Mouse (Mus musculus): ENCODE data around the gene Cntn1. TPM values are rescaled to one million over a fixed set of nuclear protein-coding genes. Genes with fewer than 3 reads are reported as not detected.

Gene Cntn1
- polyA plus RNA-seq (2015; fragmentation: Nextera tagmentation; extraction: Ambion mirVana), result 16.7 and 17.1 TPM in 2 replicates

GRCm38 (mm10) chr15:92050996-92051352 lies at the start of gene Cntn1:
TSS of gene Cntn1 (plus strand) at chr15:92051165.
- peak within 1 kb of the TSS; percentile 77 for H3K27ac ChIP-seq
- H3K4me1 ChIP-seq (replicated peaks), result peaks cover 12% of the 10 kb centered on the region; the same call in 1 of the 2 replicates
- peak within 1 kb of the TSS; percentile 64 for H3K4me3 ChIP-seq (replicated peaks)
- H3K27me3 ChIP-seq, result peaks cover 5% of the 10 kb centered on the region; the same call in 1 of the 2 replicates
- no peaks in the 10 kb centered on the region for H3K9me3 ChIP-seq
- H3K36me3 ChIP-seq, result no peaks in the 10 kb centered on the region
- H3K9ac ChIP-seq (replicated peaks), result peak within 1 kb of the TSS; percentile 76
- ATAC-seq, result peak; percentile 99
- 1% methylated on average over 17 of the region's 17 CpGs for WGBS
- peak within 1 kb of the TSS; percentile 96 for H3K4me2 ChIP-seq (replicated peaks)

DNA sequence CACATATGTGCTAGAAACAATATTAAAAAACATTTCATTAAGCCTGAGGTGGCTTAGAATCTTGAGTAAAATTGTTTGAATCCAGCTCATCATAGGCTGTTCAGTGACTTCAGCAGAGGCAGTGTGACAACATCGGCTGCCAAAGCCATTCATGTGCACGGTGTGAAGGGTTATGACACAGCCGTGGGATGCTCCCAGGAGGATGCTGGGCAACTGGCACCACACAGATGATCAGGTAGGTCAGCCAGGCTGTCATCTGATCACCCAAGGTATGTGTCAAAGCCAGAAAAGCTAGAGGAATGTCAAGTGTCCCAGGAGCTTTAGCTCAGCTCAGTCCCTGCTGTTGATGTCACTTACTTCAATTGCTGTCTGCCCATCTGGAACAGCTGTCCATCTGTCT lies 49.5 kb upstream of the Cntn1 start:
- no peaks in the 10 kb centered on the region for H3K4me1 ChIP-seq (replicated peaks)
- H3K4me3 ChIP-seq (replicated peaks), result no peak overlapping the region
- H3K27me3 ChIP-seq, result no peaks in the 10 kb centered on the region
- H3K4me2 ChIP-seq (replicated peaks), result no peak overlapping the region
- H3K27ac ChIP-seq, result no peak overlapping the region
- WGBS, result 89% methylated on average over 3 of the region's 3 CpGs
- no peaks in the 10 kb centered on the region for H3K9me3 ChIP-seq
- H3K9ac ChIP-seq (replicated peaks), result no peak overlapping the region
- H3K36me3 ChIP-seq, result no peaks in the 10 kb centered on the region
- no peak for ATAC-seq

- H3K4me3 ChIP-seq (replicated peaks), result no peak overlapping the region
- no peak overlapping the region for H3K27ac ChIP-seq
- 91% methylated on average over 8 of the region's 8 CpGs for WGBS
- ATAC-seq, result no peak
- no peaks in the 10 kb centered on the region for H3K9me3 ChIP-seq
- H3K27me3 ChIP-seq, result no peaks in the 10 kb centered on the region
- H3K4me2 ChIP-seq (replicated peaks), result no peak overlapping the region
- no peaks in the 10 kb centered on the region for H3K4me1 ChIP-seq (replicated peaks)
- no peaks in the 10 kb centered on the region for H3K36me3 ChIP-seq
- no peak overlapping the region for H3K9ac ChIP-seq (replicated peaks)
Measured at GRCm38 (mm10) chr15:92012165-92013083, 38.5 kb upstream of the Cntn1 start.

- Histone ChIP-seq H3K4me1 (replicated peaks) (no peaks in the 10 kb centered on the region), H3K4me2 (replicated peaks) (no peak overlapping the region), H3K27ac (no peak overlapping the region), H3K36me3 (no peaks in the 10 kb centered on the region), H3K9me3 (peaks cover 5% of the 10 kb centered on the region; the same call in 1 of the 2 replicates), H3K9ac (replicated peaks) (no peak overlapping the region), H3K4me3 (replicated peaks) (no peak overlapping the region), H3K27me3 (no peaks in the 10 kb centered on the region)
- 97% methylated on average over 1 of the region's 1 CpGs for WGBS
- no peak for ATAC-seq
Measured at GRCm38 (mm10) chr15:92034111-92034510, 16.9 kb upstream of the Cntn1 start.

GRCm38 (mm10) chr15:92042538-92042937 lies 8.4 kb upstream of the Cntn1 start:
- WGBS, result 94% methylated on average over 5 of the region's 5 CpGs
- ATAC-seq, result no peak

DNA sequence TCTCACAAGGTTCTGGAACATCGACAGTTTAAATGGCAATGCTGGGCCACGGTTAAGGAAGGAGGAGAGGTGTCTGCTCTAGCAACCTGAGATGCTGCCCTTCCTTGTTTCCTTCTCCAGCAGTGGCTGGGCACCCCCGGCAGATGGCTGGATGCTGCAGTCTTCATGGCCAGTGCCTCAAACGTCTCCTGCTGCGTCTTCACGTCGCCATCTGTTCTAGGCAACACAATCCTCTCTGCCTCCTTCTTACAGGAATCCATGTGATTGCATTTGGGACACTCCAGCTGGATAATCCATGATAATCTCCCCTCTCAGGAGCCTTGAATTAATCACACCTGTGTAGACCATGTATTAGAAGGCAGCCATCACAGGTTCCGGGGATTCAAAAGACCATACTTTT lies 4.9 kb upstream of the Cntn1 start:
- H3K4me2 ChIP-seq (replicated peaks), result no peak overlapping the region
- 88% methylated on average over 8 of the region's 8 CpGs for WGBS
- ATAC-seq, result no peak
- H3K4me1 ChIP-seq (replicated peaks), result no peaks in the 10 kb centered on the region; the same call in 1 of the 2 replicates
- peaks cover 5% of the 10 kb centered on the region; the same call in 1 of the 2 replicates for H3K27me3 ChIP-seq
- no peaks in the 10 kb centered on the region for H3K9me3 ChIP-seq
- no peak overlapping the region for H3K27ac ChIP-seq
- no peak overlapping the region for H3K4me3 ChIP-seq (replicated peaks)
- no peak overlapping the region for H3K9ac ChIP-seq (replicated peaks)
- H3K36me3 ChIP-seq, result no peaks in the 10 kb centered on the region

More at GRCm38 (mm10) chr15:92042538-92042937, 8.4 kb upstream of the Cntn1 start:
- H3K27ac ChIP-seq, result no peak overlapping the region
- H3K4me1 ChIP-seq (replicated peaks), result no peaks in the 10 kb centered on the region
- H3K9ac ChIP-seq (replicated peaks), result no peak overlapping the region
- H3K36me3 ChIP-seq, result no peaks in the 10 kb centered on the region
- no peak overlapping the region for H3K4me3 ChIP-seq (replicated peaks)
- no peak overlapping the region for H3K4me2 ChIP-seq (replicated peaks)
- no peaks in the 10 kb centered on the region for H3K27me3 ChIP-seq
- no peaks in the 10 kb centered on the region for H3K9me3 ChIP-seq

GRCm38 (mm10) chr15:92048031-92048430 lies 2.9 kb upstream of the Cntn1 start:
- Histone ChIP-seq H3K36me3 (no peaks in the 10 kb centered on the region), H3K4me2 (replicated peaks) (no peak overlapping the region), H3K4me1 (replicated peaks) (peaks cover 12% of the 10 kb centered on the region; the same call in 1 of the 2 replicates), H3K27ac (no peak overlapping the region), H3K4me3 (replicated peaks) (no peak overlapping the region), H3K27me3 (peaks cover 5% of the 10 kb centered on the region; the same call in 1 of the 2 replicates), H3K9me3 (no peaks in the 10 kb centered on the region), H3K9ac (replicated peaks) (no peak overlapping the region)
- no peak for ATAC-seq
- WGBS, result 76% methylated on average over 4 of the region's 4 CpGs

DNA sequence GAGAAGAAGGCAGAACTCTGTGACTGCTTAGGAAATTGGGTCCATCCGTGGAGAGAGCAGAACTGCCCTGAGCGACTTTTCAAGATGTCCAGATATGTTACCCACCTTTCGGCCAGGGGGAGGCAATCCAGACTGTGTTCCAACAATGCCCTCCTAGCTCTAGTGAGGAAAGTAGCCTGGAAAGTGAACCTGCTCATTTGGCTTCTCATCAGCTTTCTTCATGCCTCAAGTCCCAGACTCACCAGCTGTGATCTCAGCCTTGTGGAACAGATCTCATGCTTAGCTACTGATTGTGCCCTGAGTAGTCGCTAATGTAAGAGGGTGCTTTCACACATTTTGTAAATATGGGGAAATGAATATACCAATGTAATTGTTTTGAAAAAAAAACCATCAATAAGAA lies 2.4 kb upstream of the Cntn1 start:
- Histone ChIP-seq H3K36me3 (no peaks in the 10 kb centered on the region), H3K27ac (no peak overlapping the region), H3K27me3 (peaks cover 5% of the 10 kb centered on the region; the same call in 1 of the 2 replicates), H3K9me3 (no peaks in the 10 kb centered on the region), H3K4me1 (replicated peaks) (peaks cover 12% of the 10 kb centered on the region; the same call in 1 of the 2 replicates), H3K9ac (replicated peaks) (no peak overlapping the region), H3K4me2 (replicated peaks) (no peak overlapping the region), H3K4me3 (replicated peaks) (no peak overlapping the region)
- WGBS, result 80% methylated on average over 4 of the region's 4 CpGs
- no peak for ATAC-seq

GRCm38 (mm10) chr15:92051353-92052132 lies 578 bp downstream of the Cntn1 start:
- peak overlapping the region; percentile 76 for H3K9ac ChIP-seq (replicated peaks)
- WGBS, result under 1% methylated on average over 35 of the region's 35 CpGs
- peak overlapping the region; percentile 64 for H3K4me3 ChIP-seq (replicated peaks)
- H3K27ac ChIP-seq, result peak overlapping the region; percentile 77
- peaks cover 12% of the 10 kb centered on the region; the same call in 1 of the 2 replicates for H3K4me1 ChIP-seq (replicated peaks)
- peak overlapping the region; percentile 96 for H3K4me2 ChIP-seq (replicated peaks)
- peak; percentile 82 for ATAC-seq
- no peaks in the 10 kb centered on the region for H3K36me3 ChIP-seq
- H3K27me3 ChIP-seq, result peaks cover 5% of the 10 kb centered on the region; the same call in 1 of the 2 replicates
- no peaks in the 10 kb centered on the region for H3K9me3 ChIP-seq

DNA sequence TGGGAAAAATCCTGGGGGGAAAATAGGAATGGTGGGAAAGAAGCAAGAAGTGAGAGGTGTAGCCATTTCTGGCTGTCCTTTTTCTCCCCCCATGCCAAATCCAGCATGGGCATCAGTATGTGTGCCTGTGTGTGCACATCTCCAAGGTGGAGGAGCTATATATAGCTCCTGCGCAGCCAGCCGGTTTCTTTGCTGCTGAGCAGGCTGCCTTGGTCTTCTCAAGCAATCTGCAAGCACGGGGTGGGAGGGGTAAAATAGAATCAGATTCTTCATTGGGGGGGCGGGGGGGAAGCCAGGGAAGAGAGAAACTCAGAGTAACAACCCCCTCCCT lies 1.1 kb downstream of the Cntn1 start:
- Histone ChIP-seq H3K4me2 (replicated peaks) (peak overlapping the region; percentile 96), H3K9ac (replicated peaks) (peak overlapping the region; percentile 76), H3K4me1 (replicated peaks) (peaks cover 12% of the 10 kb centered on the region; the same call in 1 of the 2 replicates), H3K27ac (peak overlapping the region; percentile 77), H3K27me3 (peaks cover 5% of the 10 kb centered on the region; the same call in 1 of the 2 replicates), H3K36me3 (no peaks in the 10 kb centered on the region), H3K9me3 (no peaks in the 10 kb centered on the region), H3K4me3 (replicated peaks) (peak overlapping the region; percentile 64)
- WGBS, result 13% methylated on average over 4 of the region's 4 CpGs
- peak; percentile 55; the same call in 1 of the 2 replicates for ATAC-seq

GRCm38 (mm10) chr15:92057553-92057952 lies 6.6 kb downstream of the Cntn1 start:
- H3K9ac ChIP-seq (replicated peaks), result no peak overlapping the region
- H3K9me3 ChIP-seq, result no peaks in the 10 kb centered on the region
- no peaks in the 10 kb centered on the region for H3K27me3 ChIP-seq
- H3K4me2 ChIP-seq (replicated peaks), result no peak overlapping the region
- ATAC-seq, result no peak
- no peak overlapping the region for H3K27ac ChIP-seq
- H3K4me1 ChIP-seq (replicated peaks), result 0 out of 2 replicates have a peak, but pooled peaks cover 3% of the 10 kb centered on the region
- no peaks in the 10 kb centered on the region for H3K36me3 ChIP-seq
- no peak overlapping the region for H3K4me3 ChIP-seq (replicated peaks)
- WGBS, result 93% methylated on average over 5 of the region's 5 CpGs

- Histone ChIP-seq H3K36me3 (no peaks in the 10 kb centered on the region), H3K4me1 (replicated peaks) (0 out of 2 replicates have a peak, but pooled peaks cover 3% of the 10 kb centered on the region), H3K9ac (replicated peaks) (no peak overlapping the region), H3K9me3 (no peaks in the 10 kb centered on the region), H3K27ac (no peak overlapping the region), H3K27me3 (no peaks in the 10 kb centered on the region), H3K4me2 (replicated peaks) (no peak overlapping the region), H3K4me3 (replicated peaks) (no peak overlapping the region)
- WGBS, result 55% methylated on average over 3 of the region's 3 CpGs
- ATAC-seq, result no peak
Measured at GRCm38 (mm10) chr15:92060986-92061385, 10.0 kb downstream of the Cntn1 start.
